Comparison of ENCODE assay signal across 18 mouse cellular contexts in genomic region chr5:147037601-147038000, GRCm38 (mm10). TPM values are rescaled to one million over a fixed set of nuclear protein-coding genes. Genes with fewer than 3 reads are reported as not detected.
DNase-seq lines count a peak whose midpoint lies in the region; ATAC-seq and TF ChIP-seq lines count a peak whose summit lies in the region.
"Had no signal": no experiment of that assay in that cellular context is flagged by ENCODE, and none has a peak within 500 bp of the region (broad histone marks: within the 10 kb centered on the region; RNA-seq: fewer than 3 reads in every experiment).

No protein-coding gene starts in this region.

- no peak for TF ChIP-seq CTCF in lung, embryonic 14.5 days (IDR thresholded peaks at IDR 0.05; ENCODE audit: low read depth)

- no peaks in the 10 kb centered on the region for H3K9me3 ChIP-seq in intestine, embryonic 16.5 days (ENCODE audit: control insufficient read depth, low read length)
- no peaks in the 10 kb centered on the region for H3K9me3 ChIP-seq in intestine, embryonic 15.5 days
- H3K9me3 ChIP-seq in lung, embryonic 14.5 days (ENCODE audit: low read depth, low read length): no peaks in the 10 kb centered on the region
- H3K9me3 ChIP-seq in embryonic facial prominence, embryonic 13.5 days: no peaks in the 10 kb centered on the region
- H3K9me3 ChIP-seq in stomach, embryonic 15.5 days: no peaks in the 10 kb centered on the region
- H3K9me3 ChIP-seq: limb, embryonic 13.5 days; midbrain, embryonic 15.5 days had no signal

- peak; percentile 27; the same call in 1 of the 2 replicates for ATAC-seq in intestine, embryonic 16.5 days
- no peak for ATAC-seq in intestine, embryonic 15.5 days
- ATAC-seq in lung, embryonic 14.5 days (ENCODE audit: insufficient read depth): no peak
- ATAC-seq in embryonic facial prominence, embryonic 13.5 days (ENCODE audit: insufficient number of reproducible peaks, insufficient read depth, low FRiP score, low TSS enrichment, low read depth): no peak
- ATAC-seq in stomach, embryonic 15.5 days (ENCODE audit: insufficient read depth, low FRiP score, low read depth): no peak
- ATAC-seq: activated CD4-positive, CD25-positive, alpha-beta regulatory T cell, adult 4 months; forebrain, embryonic 14.5 days; inflammation-experienced regulatory T-cells, adult 6 months; midbrain, embryonic 15.5 days; Patski had no signal

- WGBS in intestine, embryonic 16.5 days: 35% methylated on average over 3 of the region's 3 CpGs
- WGBS in intestine, embryonic 15.5 days: 42% methylated on average over 3 of the region's 3 CpGs
- WGBS in lung, embryonic 14.5 days: 40% methylated on average over 3 of the region's 3 CpGs
- 68% methylated on average over 3 of the region's 3 CpGs for WGBS in embryonic facial prominence, embryonic 13.5 days
- WGBS in stomach, embryonic 15.5 days: 43% methylated on average over 3 of the region's 3 CpGs

- no peak overlapping the region for H3K9ac ChIP-seq in intestine, embryonic 16.5 days (ENCODE audit: low read depth, low read length)
- H3K9ac ChIP-seq in intestine, embryonic 15.5 days: no peak overlapping the region
- no peak overlapping the region for H3K9ac ChIP-seq in lung, embryonic 14.5 days
- H3K9ac ChIP-seq in embryonic facial prominence, embryonic 13.5 days: no peak overlapping the region
- H3K9ac ChIP-seq in stomach, embryonic 15.5 days: no peak overlapping the region
- H3K9ac ChIP-seq: limb, embryonic 13.5 days; midbrain, embryonic 15.5 days had no signal

- H3K4me3 ChIP-seq in intestine, embryonic 16.5 days (ENCODE audit: low read length): no peak overlapping the region
- H3K4me3 ChIP-seq in intestine, embryonic 15.5 days (replicated peaks): no peak overlapping the region
- no peak overlapping the region for H3K4me3 ChIP-seq in lung, embryonic 14.5 days (ENCODE audit: low read depth, low read length)
- no peak overlapping the region for H3K4me3 ChIP-seq in embryonic facial prominence, embryonic 13.5 days
- H3K4me3 ChIP-seq in stomach, embryonic 15.5 days (replicated peaks): no peak overlapping the region
- H3K4me3 ChIP-seq: limb, embryonic 13.5 days; midbrain, embryonic 15.5 days had no signal

- H3K4me1 ChIP-seq in intestine, embryonic 16.5 days (ENCODE audit: control insufficient read depth, insufficient read depth, low read length): peaks cover 10% of the 10 kb centered on the region; the same call in 1 of the 2 replicates
- no peaks in the 10 kb centered on the region for H3K4me1 ChIP-seq in intestine, embryonic 15.5 days (replicated peaks)
- 0 out of 2 replicates have a peak, but pooled peaks cover 6% of the 10 kb centered on the region for H3K4me1 ChIP-seq in lung, embryonic 14.5 days (ENCODE audit: insufficient read depth)
- H3K4me1 ChIP-seq in embryonic facial prominence, embryonic 13.5 days: peaks cover 26% of the 10 kb centered on the region
- H3K4me1 ChIP-seq in stomach, embryonic 15.5 days: peaks cover 24% of the 10 kb centered on the region

- no peaks in the 10 kb centered on the region for H3K27me3 ChIP-seq in intestine, embryonic 16.5 days (replicated peaks; ENCODE audit: control insufficient read depth, insufficient read depth, low read length)
- no peaks in the 10 kb centered on the region for H3K27me3 ChIP-seq in intestine, embryonic 15.5 days (replicated peaks)
- no peaks in the 10 kb centered on the region for H3K27me3 ChIP-seq in lung, embryonic 14.5 days (ENCODE audit: insufficient read depth, low read length)
- no peaks in the 10 kb centered on the region for H3K27me3 ChIP-seq in embryonic facial prominence, embryonic 13.5 days
- H3K27me3 ChIP-seq in stomach, embryonic 15.5 days (replicated peaks): no peaks in the 10 kb centered on the region
- H3K27me3 ChIP-seq: limb, embryonic 13.5 days; midbrain, embryonic 15.5 days; Patski had no signal

- no peak overlapping the region for H3K27ac ChIP-seq in intestine, embryonic 16.5 days (ENCODE audit: low read length)
- H3K27ac ChIP-seq in intestine, embryonic 15.5 days: no peak overlapping the region
- H3K27ac ChIP-seq in lung, embryonic 14.5 days (ENCODE audit: low read depth): peak overlapping the region; percentile 42; the same call in 1 of the 2 replicates
- 0 out of 2 replicates have a peak overlapping the region, but pooled peaks have one; percentile 0 for H3K27ac ChIP-seq in embryonic facial prominence, embryonic 13.5 days
- H3K27ac ChIP-seq in stomach, embryonic 15.5 days: peak overlapping the region; percentile 48; the same call in 1 of the 2 replicates
- H3K27ac ChIP-seq: limb, embryonic 13.5 days; midbrain, embryonic 15.5 days had no signal

- 0 out of 2 replicates have a peak, but pooled peaks cover 5% of the 10 kb centered on the region for H3K36me3 ChIP-seq in intestine, embryonic 16.5 days (ENCODE audit: control insufficient read depth, insufficient read depth, low read length)
- no peaks in the 10 kb centered on the region; the same call in 1 of the 2 replicates for H3K36me3 ChIP-seq in intestine, embryonic 15.5 days
- peaks cover 33% of the 10 kb centered on the region for H3K36me3 ChIP-seq in lung, embryonic 14.5 days (ENCODE audit: insufficient read depth)
- H3K36me3 ChIP-seq in embryonic facial prominence, embryonic 13.5 days: peaks cover 16% of the 10 kb centered on the region
- H3K36me3 ChIP-seq in stomach, embryonic 15.5 days: peaks cover 10% of the 10 kb centered on the region; the same call in 1 of the 2 replicates
- H3K36me3 ChIP-seq: midbrain, embryonic 15.5 days had no signal

- DNase-seq in lung, embryonic 14.5 days: peak; percentile 36
- no peak for DNase-seq in lung, postnatal 4 days
- no peak for DNase-seq in cerebellum, adult 8-10 months
- DNase-seq: adrenal gland, postnatal 25 days; cerebellum, adult 9-11 months; embryo, embryonic 11 days; retina, postnatal 1 day; thymus, adult 2 months had no signal

- H3K4me2 ChIP-seq in intestine, embryonic 16.5 days (ENCODE audit: low read depth, low read length): no peak overlapping the region
- no peak overlapping the region for H3K4me2 ChIP-seq in intestine, embryonic 15.5 days (replicated peaks)
- H3K4me2 ChIP-seq in lung, embryonic 14.5 days: no peak overlapping the region
- no peak overlapping the region for H3K4me2 ChIP-seq in embryonic facial prominence, embryonic 13.5 days
- no peak overlapping the region for H3K4me2 ChIP-seq in stomach, embryonic 15.5 days
- H3K4me2 ChIP-seq: limb, embryonic 13.5 days; midbrain, embryonic 15.5 days had no signal

RNA-seq across cellular contexts. Expression of gene Lnx2, which starts 38.8 kb away (rescaled TPM):
- 15.2 and 16.6 TPM in 2 replicates for polyA plus RNA-seq in intestine, embryonic 16.5 days (2015; fragmentation: Nextera tagmentation; extraction: Ambion mirVana)
- polyA plus RNA-seq in intestine, embryonic 15.5 days (2015; fragmentation: Nextera tagmentation; extraction: Ambion mirVana): 13.3 and 15.0 TPM in 2 replicates
- 19.3 and 19.9 TPM in 2 replicates for polyA plus RNA-seq in lung, embryonic 14.5 days (2014; fragmentation: Nextera tagmentation; extraction: Ambion mirVana)
- polyA plus RNA-seq in embryonic facial prominence, embryonic 13.5 days (2015; fragmentation: Nextera tagmentation; extraction: Ambion mirVana): 13.7 and 13.8 TPM in 2 replicates
- polyA plus RNA-seq in stomach, embryonic 15.5 days (2015; fragmentation: Nextera tagmentation; extraction: Ambion mirVana): 16.3 and 19.4 TPM in 2 replicates

RNA-seq across cellular contexts. Expression of gene Polr1d, which starts 39.2 kb away (rescaled TPM):
- 136 and 151 TPM in 2 replicates for polyA plus RNA-seq in intestine, embryonic 16.5 days (2015; fragmentation: Nextera tagmentation; extraction: Ambion mirVana)
- 151 and 155 TPM in 2 replicates for polyA plus RNA-seq in intestine, embryonic 15.5 days (2015; fragmentation: Nextera tagmentation; extraction: Ambion mirVana)
- 123 and 127 TPM in 2 replicates for polyA plus RNA-seq in lung, embryonic 14.5 days (2014; fragmentation: Nextera tagmentation; extraction: Ambion mirVana)
- polyA plus RNA-seq in embryonic facial prominence, embryonic 13.5 days (2015; fragmentation: Nextera tagmentation; extraction: Ambion mirVana): 116 and 127 TPM in 2 replicates
- polyA plus RNA-seq in stomach, embryonic 15.5 days (2015; fragmentation: Nextera tagmentation; extraction: Ambion mirVana): 140 and 146 TPM in 2 replicates

Comparison
In these comparisons a context has a peak if more than half of its experiments do, and no peak if none do; other contexts are left out.
1. H3K27ac ChIP-seq: peak in lung, embryonic 14.5 days (single experiment), embryonic facial prominence, embryonic 13.5 days (single experiment) and stomach, embryonic 15.5 days (single experiment); none in intestine, embryonic 16.5 days (single experiment) and intestine, embryonic 15.5 days (single experiment).